Mouse (Mus musculus): ENCODE measurements at regions not wholly inside any gene's neighbourhood (a gene's known extent, or its start where the extent isn't known, plus 50 kb on each side); places are given as distances from the start of the nearest gene placed in this dataset.

DNA sequence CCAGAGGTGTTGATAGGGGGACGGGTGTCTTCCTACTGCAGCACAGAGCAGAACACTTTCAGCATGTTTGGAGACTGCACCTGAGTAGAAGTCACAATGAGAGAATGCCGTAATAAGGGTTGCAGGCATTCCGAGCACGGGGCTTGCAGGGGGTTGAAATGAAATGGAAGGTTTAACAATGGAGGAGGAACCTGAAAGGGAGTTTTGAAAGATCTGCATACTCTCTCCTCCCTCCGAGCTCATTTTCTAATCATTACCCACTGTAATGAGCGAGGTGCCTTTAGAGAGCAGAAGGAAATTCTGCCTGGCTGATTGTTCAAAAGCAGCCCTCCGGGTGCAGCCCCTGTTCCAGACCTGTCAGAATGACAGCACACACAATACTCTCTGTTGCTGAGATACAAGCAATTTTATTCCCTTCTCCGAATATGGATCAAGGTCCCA is 430.8 kb downstream of the Nsun3 start:
- TF ChIP-seq CTCF (IDR thresholded peaks at IDR 0.05; ENCODE audit: low read depth) (no peak), EP300 (IDR thresholded peaks at IDR 0.05; ENCODE audit: low read depth) (no peak)

Measured in liver, postnatal 0 days (tissue).